Mouse (Mus musculus): Measurements from ENCODE around the gene Gm29797.

Gm29797 gene

GRCm38 (mm10) chr2:181693339-181694280 lies 36.8 kb downstream of the Gm29797 start, which contains the start of gene Rgs19:
Gene Rgs19 (minus strand): TSS chr2:181693977.
- DNase-seq (ENCODE audit: extremely low read depth, insufficient read length, low spot score) = peak; percentile 89

GRCm38 (mm10) chr2:181694581-181694980 lies 37.7 kb downstream of the Gm29797 start:
- DNase-seq (ENCODE audit: extremely low read depth, insufficient read length, low spot score) = no peak

GRCm38 (mm10) chr2:181695776-181696175 lies 38.9 kb downstream of the Gm29797 start:
- no peak for DNase-seq (ENCODE audit: extremely low read depth, insufficient read length, low spot score)

- DNase-seq (ENCODE audit: extremely low read depth, insufficient read length, low spot score) = no peak
Observed at GRCm38 (mm10) chr2:181696801-181697420, 40.1 kb downstream of the Gm29797 start.

- DNase-seq (ENCODE audit: extremely low read depth, insufficient read length, low spot score) = no peak
Observed at GRCm38 (mm10) chr2:181698241-181698640, 41.4 kb downstream of the Gm29797 start, which contains the start of gene Lkaaear1. Gene Lkaaear1 (minus strand): TSS chr2:181698442.

- DNase-seq (ENCODE audit: extremely low read depth, insufficient read length, low spot score) = no peak
Observed at GRCm38 (mm10) chr2:181706668-181707067, 49.8 kb downstream of the Gm29797 start.

All from 3134 (cell line).